Mouse (Mus musculus): ENCODE measurements around the gene Mrps5. TPM values are rescaled to one million over a fixed set of nuclear protein-coding genes. Genes with fewer than 3 reads are reported as not detected.

Mrps5 gene
- total and polyA plus RNA-seq, 3 experiments = 144 to 210 (median 188) TPM

DNA sequence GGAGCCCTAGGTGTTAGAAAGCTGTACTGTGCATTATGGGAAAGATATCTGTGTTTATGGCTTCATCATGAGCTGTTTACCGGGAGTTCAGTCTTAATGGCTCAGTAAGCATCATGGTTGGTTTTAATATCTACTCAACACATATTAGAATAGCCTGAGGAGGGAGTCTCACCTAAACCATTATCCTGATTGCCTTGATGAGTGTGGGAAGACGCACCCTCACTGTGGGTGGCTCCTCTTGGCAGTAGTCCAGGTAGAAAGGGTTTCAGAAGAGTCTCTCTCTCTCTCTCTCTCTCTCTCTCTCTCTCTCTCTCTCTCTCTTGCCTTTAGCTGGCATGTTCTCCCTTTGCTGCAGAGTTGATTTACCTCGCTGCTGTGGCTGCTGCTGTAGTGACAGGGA, 35.0 kb downstream of the Mrps5 start:
- DNase-seq (ENCODE audit: extremely low read depth) = no peak
- Histone ChIP-seq H3K27ac (ENCODE audit: insufficient read depth, low read depth) (no peak overlapping the region), H3K4me3 (replicated peaks in 1 of 3; ENCODE audit: low read depth in 2 of 3, low read length in 2 of 3, poor library complexity in 1 of 3) (no peak overlapping the region), H3K36me3 (replicated peaks in 1 of 2; ENCODE audit: control insufficient read depth in 1 of 2, insufficient read depth in 1 of 2, low read length in 1 of 2) (no peaks in the 10 kb centered on the region), H3K27me3 (replicated peaks) (no peaks in the 10 kb centered on the region), H3K79me2 (replicated peaks; ENCODE audit: control insufficient read depth, extremely low read depth, insufficient read depth, poor library complexity, severe bottlenecking) (no peaks in the 10 kb centered on the region), H3K9ac (ENCODE audit: insufficient read depth, low read depth) (no peak overlapping the region), H3K9me3 (replicated peaks; ENCODE audit: low read length) (no peaks in the 10 kb centered on the region), H3K4me1 (ENCODE audit: control insufficient read depth in 1 of 2, insufficient read depth in 2 of 2) (peaks cover 3 to 12% of the 10 kb centered on the region in 2 experiments; a peak in 3 of 4 replicates), H3K4me2 (ENCODE audit: insufficient read depth, low read depth, poor library complexity, severe bottlenecking) (no peak overlapping the region)
- dilution Hi-C loops (cut with MboI; ENCODE audit: extremely low pct_ligation_motif_present, extremely low pct_unique_long_range_greater_than_20kb, low sequenced_read_pairs) (no loop called here), in situ Hi-C loops (cut with MboI; ENCODE audit: low pct_ligation_motif_present, low pct_unique_long_range_greater_than_20kb, low sequenced_read_pairs) (no loop called here)
- TF ChIP-seq ZNF384 (IDR thresholded peaks at IDR 0.05; ENCODE audit: low read depth, low read length) (no peak), SIN3A (IDR thresholded peaks at IDR 0.05; ENCODE audit: low read length) (no peak)

- Histone ChIP-seq H3K79me2 (replicated peaks; ENCODE audit: control insufficient read depth, extremely low read depth, insufficient read depth, poor library complexity, severe bottlenecking) (no peaks in the 10 kb centered on the region), H3K27ac (ENCODE audit: insufficient read depth, low read depth) (no peak overlapping the region), H3K4me2 (ENCODE audit: insufficient read depth, low read depth, poor library complexity, severe bottlenecking) (no peak overlapping the region), H3K9me3 (replicated peaks; ENCODE audit: low read length) (no peaks in the 10 kb centered on the region), H3K4me3 (replicated peaks in 1 of 3; ENCODE audit: low read depth in 2 of 3, low read length in 2 of 3, poor library complexity in 1 of 3) (no peak overlapping the region), H3K36me3 (replicated peaks in 1 of 2; ENCODE audit: control insufficient read depth in 1 of 2, insufficient read depth in 1 of 2, low read length in 1 of 2) (no peaks in the 10 kb centered on the region), H3K9ac (ENCODE audit: insufficient read depth, low read depth) (no peak overlapping the region), H3K4me1 (ENCODE audit: control insufficient read depth in 1 of 2, insufficient read depth in 2 of 2) (peaks cover 3 to 6% of the 10 kb centered on the region in 2 experiments; a peak in 3 of 4 replicates), H3K27me3 (replicated peaks) (peaks cover 5% of the 10 kb centered on the region)
- no peak for DNase-seq (ENCODE audit: extremely low read depth)
- dilution Hi-C loops (cut with MboI; ENCODE audit: extremely low pct_ligation_motif_present, extremely low pct_unique_long_range_greater_than_20kb, low sequenced_read_pairs) = no loop called here
- in situ Hi-C loops (cut with MboI; ENCODE audit: low pct_ligation_motif_present, low pct_unique_long_range_greater_than_20kb, low sequenced_read_pairs) = no loop called here
- TF ChIP-seq CHD1 (IDR thresholded peaks at IDR 0.05; ENCODE audit: low read depth, low read length) (no peak), ZKSCAN1 (IDR thresholded peaks at IDR 0.05; ENCODE audit: borderline replicate concordance, low read depth, low read length) (no peak), RCOR1 (conservative IDR thresholded peaks at IDR 0.05; ENCODE audit: low read depth, low read length) (no peak), POLR2A (IDR thresholded peaks at IDR 0.05; ENCODE audit: low read depth, low read length) (no peak), NRF1 (IDR thresholded peaks at IDR 0.05; ENCODE audit: low read depth, low read length) (no peak), POLR2AphosphoS2 (IDR thresholded peaks at IDR 0.05; ENCODE audit: low read depth, low read length) (no peak), GABPA (IDR thresholded peaks at IDR 0.05; ENCODE audit: insufficient replicate concordance, low read depth, low read length) (no peak), MAX (IDR thresholded peaks at IDR 0.05; ENCODE audit: low read length) (no peak), TCF12 (IDR thresholded peaks at IDR 0.05; ENCODE audit: low read depth, low read length) (no peak), RAD21 (IDR thresholded peaks at IDR 0.05; ENCODE audit: low read depth, low read length) (no peak), CTCF (conservative IDR thresholded peaks at IDR 0.05 in 1 of 2, IDR thresholded peaks at IDR 0.05 in 1 of 2; ENCODE audit: low read depth in 2 of 2, low read length in 2 of 2) (no peak)
Observed at GRCm38 (mm10) chr2:127624786-127625185, 37.8 kb downstream of the Mrps5 start.

DNA sequence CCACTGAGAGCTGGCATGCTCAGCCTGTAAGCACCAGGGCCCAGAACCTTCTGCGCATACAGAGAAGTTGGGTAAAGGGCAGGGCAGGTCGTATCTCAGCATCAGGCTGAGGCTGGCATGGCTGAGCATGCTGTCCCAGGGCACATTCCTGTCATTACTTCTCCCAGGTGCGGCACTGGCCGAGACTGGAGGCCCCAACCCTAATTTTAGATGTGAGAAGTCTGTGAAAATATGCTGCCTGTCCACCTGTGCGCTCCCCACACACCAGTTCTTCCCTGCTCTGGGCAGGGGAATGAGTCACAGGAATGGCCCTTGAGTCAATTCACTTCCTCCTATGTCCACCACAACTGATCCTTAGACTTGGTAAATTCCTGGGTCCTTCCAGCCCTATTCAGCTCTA, 38.6 kb downstream of the Mrps5 start:
- H3K79me2 ChIP-seq (replicated peaks; ENCODE audit: control insufficient read depth, extremely low read depth, insufficient read depth, poor library complexity, severe bottlenecking) = no peaks in the 10 kb centered on the region
- H3K4me2 ChIP-seq (ENCODE audit: insufficient read depth, low read depth, poor library complexity, severe bottlenecking) = no peak overlapping the region
- dilution Hi-C loops (cut with MboI; ENCODE audit: extremely low pct_ligation_motif_present, extremely low pct_unique_long_range_greater_than_20kb, low sequenced_read_pairs) = no loop called here
- no peak overlapping the region for H3K4me3 ChIP-seq (replicated peaks in 1 of 3; ENCODE audit: low read depth in 2 of 3, low read length in 2 of 3, poor library complexity in 1 of 3)
- in situ Hi-C loops (cut with MboI; ENCODE audit: low pct_ligation_motif_present, low pct_unique_long_range_greater_than_20kb, low sequenced_read_pairs) = no loop called here
- H3K36me3 ChIP-seq (replicated peaks in 1 of 2; ENCODE audit: control insufficient read depth in 1 of 2, insufficient read depth in 1 of 2, low read length in 1 of 2) = no peaks in the 10 kb centered on the region
- no peak overlapping the region for H3K9ac ChIP-seq (ENCODE audit: insufficient read depth, low read depth)
- H3K4me1 ChIP-seq (ENCODE audit: control insufficient read depth in 1 of 2, insufficient read depth in 2 of 2) = peaks cover 3 to 6% of the 10 kb centered on the region in 2 experiments; a peak in 3 of 4 replicates
- H3K27ac ChIP-seq (ENCODE audit: insufficient read depth, low read depth) = no peak overlapping the region
- H3K27me3 ChIP-seq (replicated peaks) = peaks cover 7% of the 10 kb centered on the region
- no peak for DNase-seq (ENCODE audit: extremely low read depth)
- TF ChIP-seq PAX5 (IDR thresholded peaks at IDR 0.05; ENCODE audit: low read length) = no peak
- TF ChIP-seq JUND (conservative IDR thresholded peaks at IDR 0.05; ENCODE audit: low read depth, low read length) = no peak
- no peak for TF ChIP-seq USF1 (IDR thresholded peaks at IDR 0.05; ENCODE audit: low read depth, low read length)
- TF ChIP-seq HCFC1 (IDR thresholded peaks at IDR 0.05; ENCODE audit: low read depth, low read length) = no peak
- TF ChIP-seq ZKSCAN1 (IDR thresholded peaks at IDR 0.05; ENCODE audit: borderline replicate concordance, low read depth, low read length) = no peak
- TF ChIP-seq ELF1 (IDR thresholded peaks at IDR 0.05; ENCODE audit: low read depth, low read length) = no peak
- no peak for TF ChIP-seq POLR2A (IDR thresholded peaks at IDR 0.05; ENCODE audit: low read depth, low read length)
- TF ChIP-seq USF2 (conservative IDR thresholded peaks at IDR 0.05; ENCODE audit: low read depth, low read length) = no peak
- TF ChIP-seq CTCF (conservative IDR thresholded peaks at IDR 0.05 in 1 of 2, IDR thresholded peaks at IDR 0.05 in 1 of 2; ENCODE audit: low read depth in 2 of 2, low read length in 2 of 2) = no peak
- no peak for TF ChIP-seq BHLHE40 (IDR thresholded peaks at IDR 0.05; ENCODE audit: low read depth, low read length)
- TF ChIP-seq POLR2AphosphoS2 (IDR thresholded peaks at IDR 0.05; ENCODE audit: low read depth, low read length) = no peak
- no peak for TF ChIP-seq EP300 (IDR thresholded peaks at IDR 0.05; ENCODE audit: low read length)
- no peak for TF ChIP-seq KAT2A (IDR thresholded peaks at IDR 0.05; ENCODE audit: insufficient replicate concordance, low read length)
- no peaks in the 10 kb centered on the region for H3K9me3 ChIP-seq (replicated peaks; ENCODE audit: low read length)
